Comparison of ENCODE assay signal across 10 mouse cellular contexts in the genomic region with DNA sequence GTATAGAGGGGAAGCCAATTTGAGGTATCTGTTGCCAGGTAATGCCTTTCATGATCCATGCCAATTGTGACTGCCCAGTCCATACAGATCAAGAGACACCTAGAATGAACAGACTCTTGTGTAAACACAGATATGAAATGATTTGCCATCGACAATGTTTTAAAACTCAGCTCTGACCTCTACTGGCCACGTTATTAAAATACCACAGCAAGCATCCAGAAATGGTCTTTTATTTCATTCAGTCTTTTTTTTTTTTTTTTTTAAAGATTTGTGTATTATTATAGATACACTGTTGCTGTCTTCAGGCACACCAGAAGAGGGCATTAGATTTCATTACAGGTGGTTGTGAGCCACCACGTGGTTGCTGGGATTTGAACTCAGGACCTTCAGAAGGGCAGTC. TPM values are rescaled to one million over a fixed set of nuclear protein-coding genes. Genes with fewer than 3 reads are reported as not detected.
DNase-seq lines count a peak whose midpoint lies in the region; ATAC-seq and TF ChIP-seq lines count a peak whose summit lies in the region.
"Had no signal": no experiment of that assay in that cellular context is flagged by ENCODE, and none has a peak within 500 bp of the region (broad histone marks: within the 10 kb centered on the region; RNA-seq: fewer than 3 reads in every experiment).

No protein-coding gene starts in this region.

- no peaks in the 10 kb centered on the region for H3K9me3 ChIP-seq in limb, embryonic 14.5 days (ENCODE audit: control insufficient read depth, low read length)
- no peaks in the 10 kb centered on the region for H3K9me3 ChIP-seq in limb, embryonic 10.5 days (replicated peaks)
- H3K9me3 ChIP-seq in forebrain, embryonic 13.5 days (replicated peaks): no peaks in the 10 kb centered on the region
- H3K9me3 ChIP-seq: embryonic facial prominence, embryonic 15.5 days; G1E had no signal

- no peak overlapping the region for H3K4me2 ChIP-seq in limb, embryonic 14.5 days (replicated peaks; ENCODE audit: low read depth, low read length, severe bottlenecking)
- no peak overlapping the region for H3K4me2 ChIP-seq in forebrain, embryonic 13.5 days
- H3K4me2 ChIP-seq: embryonic facial prominence, embryonic 15.5 days had no signal

- no peak for ATAC-seq in limb, embryonic 14.5 days (ENCODE audit: low FRiP score, low read depth)
- ATAC-seq in CD4-positive, CD25-positive, alpha-beta regulatory T cell, adult 4 months: peak; percentile 12
- no peak for ATAC-seq in forebrain, embryonic 13.5 days

- TF ChIP-seq POLR2A in limb, embryonic 14.5 days (IDR thresholded peaks at IDR 0.05; ENCODE audit: borderline replicate concordance, extremely low read depth, insufficient read depth, insufficient read length): no peak

- no peaks in the 10 kb centered on the region for H3K27me3 ChIP-seq in limb, embryonic 14.5 days (ENCODE audit: control insufficient read depth, insufficient read depth, low read length)
- H3K27me3 ChIP-seq in limb, embryonic 10.5 days (ENCODE audit: low read depth, poor library complexity, severe bottlenecking): 0 out of 2 replicates have a peak, but pooled peaks cover 4% of the 10 kb centered on the region
- H3K27me3 ChIP-seq in forebrain, embryonic 13.5 days: peaks cover 3% of the 10 kb centered on the region; the same call in 1 of the 2 replicates

- no peak overlapping the region for H3K27ac ChIP-seq in limb, embryonic 14.5 days (replicated peaks; ENCODE audit: low read depth, low read length)
- no peak overlapping the region for H3K27ac ChIP-seq in limb, embryonic 10.5 days
- no peak overlapping the region for H3K27ac ChIP-seq in forebrain, embryonic 13.5 days
- H3K27ac ChIP-seq: embryonic facial prominence, embryonic 15.5 days had no signal

- peak; percentile 69 for DNase-seq in embryo, embryonic 10.5 days (ENCODE audit: low spot score)
- DNase-seq in embryo, embryonic 11 days: no peak
- DNase-seq in limb, embryonic 14.5 days (ENCODE audit: low spot score): peak; percentile 71
- no peak for DNase-seq in limb, embryonic 10.5 days (ENCODE audit: low spot score)
- peak; percentile 71 for DNase-seq in induced T-regulatory cell, adult 2 months (ENCODE audit: low read depth)
- no peak for DNase-seq in spleen, postnatal 36 days (ENCODE audit: low spot score in 2 of 2)

- H3K9ac ChIP-seq in limb, embryonic 14.5 days (ENCODE audit: low read depth, low read length, severe bottlenecking): no peak overlapping the region
- H3K9ac ChIP-seq in forebrain, embryonic 13.5 days: no peak overlapping the region
- H3K9ac ChIP-seq: embryonic facial prominence, embryonic 15.5 days had no signal

- 0 out of 2 replicates have a peak, but pooled peaks cover 2% of the 10 kb centered on the region for H3K4me1 ChIP-seq in limb, embryonic 14.5 days (ENCODE audit: control insufficient read depth, insufficient read depth, low read length)
- no peaks in the 10 kb centered on the region for H3K4me1 ChIP-seq in limb, embryonic 10.5 days
- H3K4me1 ChIP-seq in forebrain, embryonic 13.5 days: no peaks in the 10 kb centered on the region
- H3K4me1 ChIP-seq: embryonic facial prominence, embryonic 15.5 days had no signal

- H3K36me3 ChIP-seq in limb, embryonic 14.5 days (ENCODE audit: control insufficient read depth, insufficient read depth, low read length): no peaks in the 10 kb centered on the region
- H3K36me3 ChIP-seq in limb, embryonic 10.5 days: no peaks in the 10 kb centered on the region
- no peaks in the 10 kb centered on the region for H3K36me3 ChIP-seq in forebrain, embryonic 13.5 days (ENCODE audit: poor library complexity, severe bottlenecking)
- H3K36me3 ChIP-seq: embryonic facial prominence, embryonic 15.5 days; G1E had no signal

- no peak overlapping the region for H3K4me3 ChIP-seq in limb, embryonic 14.5 days (replicated peaks; ENCODE audit: low read length)
- no peak overlapping the region for H3K4me3 ChIP-seq in limb, embryonic 10.5 days
- no peak overlapping the region for H3K4me3 ChIP-seq in forebrain, embryonic 13.5 days
- H3K4me3 ChIP-seq: embryonic facial prominence, embryonic 15.5 days had no signal

- 14% methylated on average over 3 of the region's 3 CpGs for WGBS in limb, embryonic 14.5 days
- WGBS in limb, embryonic 10.5 days: 24% methylated on average over 3 of the region's 3 CpGs
- 22% methylated on average over 3 of the region's 3 CpGs for WGBS in forebrain, embryonic 13.5 days

RNA-seq across cellular contexts. Expression of gene Scrg1, which starts 29.6 kb away (rescaled TPM):
- 38.9 and 39.5 TPM in 2 replicates for polyA plus RNA-seq in limb, embryonic 14.5 days (2012; rRNA removed)
- polyA plus RNA-seq in limb, embryonic 14.5 days (2014; fragmentation: Nextera tagmentation; extraction: Ambion mirVana): 23.7 and 24.1 TPM in 2 replicates
- not detected in 2 replicates for polyA plus RNA-seq in limb, embryonic 10.5 days (2016; fragmentation: Nextera tagmentation; extraction: Ambion mirVana)
- polyA plus RNA-seq in CD4-positive, CD25-positive, alpha-beta regulatory T cell, adult 4 months (2017; shearing (Covaris generic)): not detected
- 0.89 and 0.92 TPM in 2 replicates for polyA plus RNA-seq in forebrain, embryonic 13.5 days (2015; fragmentation: Nextera tagmentation; extraction: Ambion mirVana)
- polyA plus RNA-seq: G1E had no signal

Comparison
In these comparisons a context has a peak if more than half of its experiments do, and no peak if none do; other contexts are left out.
1. DNase-seq: peak in embryo, embryonic 10.5 days (single experiment), limb, embryonic 14.5 days (single experiment) and induced T-regulatory cell, adult 2 months (single experiment); none in embryo, embryonic 11 days (single experiment), limb, embryonic 10.5 days (single experiment) and spleen, postnatal 36 days (0 of 2).
2. RNA of gene Scrg1, which starts 29.6 kb away (polyA plus RNA-seq): 23.7 to 39.5 TPM in limb, embryonic 14.5 days; 0.89 to 0.92 TPM in forebrain, embryonic 13.5 days, not detected in limb, embryonic 10.5 days and not detected in CD4-positive, CD25-positive, alpha-beta regulatory T cell, adult 4 months; every median in the first group is over 10 times any median in the second.